Mouse (Mus musculus): Measurements from ENCODE around the gene Rrp15. TPM values are rescaled to one million over a fixed set of nuclear protein-coding genes. Genes with fewer than 3 reads are reported as not detected.
A peak's percentile ranks its signal among the peaks of the same experiment; 100 is the strongest.

Rrp15 gene
- polyA plus RNA-seq, 1 experiment from 2014 or later, result 44.4 TPM

GRCm38 (mm10) chr1:186714215-186714614, 34.9 kb downstream of the Rrp15 start:
- no peak overlapping the region for H3K9ac ChIP-seq
- no peaks in the 10 kb centered on the region for H3K9me3 ChIP-seq (replicated peaks)
- ATAC-seq (ENCODE audit: insufficient number of reproducible peaks, low FRiP score), result no peak
- H3K36me3 ChIP-seq, result peaks cover 20% of the 10 kb centered on the region
- WGBS, result 84% methylated on average over 4 of the region's 4 CpGs
- no peaks in the 10 kb centered on the region for H3K4me1 ChIP-seq (replicated peaks)
- no peaks in the 10 kb centered on the region for H3K27me3 ChIP-seq (replicated peaks)
- H3K4me3 ChIP-seq, result no peak overlapping the region
- no peak overlapping the region for H3K27ac ChIP-seq (ENCODE audit: poor library complexity, severe bottlenecking)
- H3K4me2 ChIP-seq, result no peak overlapping the region

GRCm38 (mm10) chr1:186712802-186713471, 36.2 kb downstream of the Rrp15 start:
- no peak for ATAC-seq (ENCODE audit: insufficient number of reproducible peaks, low FRiP score)
- Histone ChIP-seq H3K9me3 (replicated peaks) (no peaks in the 10 kb centered on the region), H3K36me3 (peaks cover 17% of the 10 kb centered on the region), H3K4me1 (replicated peaks) (no peaks in the 10 kb centered on the region), H3K9ac (no peak overlapping the region), H3K4me3 (no peak overlapping the region), H3K27me3 (replicated peaks) (no peaks in the 10 kb centered on the region), H3K4me2 (no peak overlapping the region), H3K27ac (ENCODE audit: poor library complexity, severe bottlenecking) (no peak overlapping the region)
- 4% methylated on average over 3 of the region's 3 CpGs for WGBS

GRCm38 (mm10) chr1:186705915-186706248, 43.3 kb downstream of the Rrp15 start, which contains the start of gene Tgfb2:
Tgfb2 (minus strand) TSS chr1:186705989.
- H3K36me3 ChIP-seq, result no peaks in the 10 kb centered on the region
- no peaks in the 10 kb centered on the region for H3K9me3 ChIP-seq (replicated peaks)
- WGBS, result 2% methylated on average over 12 of the region's 12 CpGs
- no peaks in the 10 kb centered on the region for H3K27me3 ChIP-seq (replicated peaks)
- H3K4me1 ChIP-seq (replicated peaks), result peaks cover 14% of the 10 kb centered on the region; the same call in 1 of the 2 replicates
- H3K27ac ChIP-seq (ENCODE audit: poor library complexity, severe bottlenecking), result peak within 1 kb of the TSS; percentile 93
- peak within 1 kb of the TSS; percentile 90 for H3K9ac ChIP-seq
- ATAC-seq (ENCODE audit: insufficient number of reproducible peaks, low FRiP score), result 0 out of 2 replicates have a peak, but pooled peaks have one; percentile 24
- H3K4me2 ChIP-seq, result peak within 1 kb of the TSS; percentile 75
- peak within 1 kb of the TSS; percentile 71 for H3K4me3 ChIP-seq

GRCm38 (mm10) chr1:186705203-186705914, 43.8 kb downstream of the Rrp15 start:
- Histone ChIP-seq H3K36me3 (no peaks in the 10 kb centered on the region), H3K4me1 (replicated peaks) (peaks cover 17% of the 10 kb centered on the region; the same call in 1 of the 2 replicates), H3K4me2 (peak overlapping the region; percentile 75), H3K27me3 (replicated peaks) (no peaks in the 10 kb centered on the region), H3K4me3 (peak overlapping the region; percentile 71), H3K9ac (peak overlapping the region; percentile 90), H3K9me3 (replicated peaks) (no peaks in the 10 kb centered on the region), H3K27ac (ENCODE audit: poor library complexity, severe bottlenecking) (peak overlapping the region; percentile 93)
- peak; percentile 69 for ATAC-seq (ENCODE audit: insufficient number of reproducible peaks, low FRiP score)
- under 1% methylated on average over 63 of the region's 65 CpGs for WGBS

- Histone ChIP-seq H3K27ac (ENCODE audit: poor library complexity, severe bottlenecking) (peak overlapping the region; percentile 93), H3K4me1 (replicated peaks) (peaks cover 18% of the 10 kb centered on the region; the same call in 1 of the 2 replicates), H3K36me3 (no peaks in the 10 kb centered on the region), H3K9me3 (replicated peaks) (no peaks in the 10 kb centered on the region), H3K9ac (peak overlapping the region; percentile 90), H3K4me3 (peak overlapping the region; percentile 71), H3K27me3 (replicated peaks) (no peaks in the 10 kb centered on the region), H3K4me2 (peak overlapping the region; percentile 75)
- ATAC-seq (ENCODE audit: insufficient number of reproducible peaks, low FRiP score), result no peak
- under 1% methylated on average over 36 of the region's 36 CpGs for WGBS
Observed at GRCm38 (mm10) chr1:186703980-186704701, 45.0 kb downstream of the Rrp15 start.

- Histone ChIP-seq H3K4me2 (peak overlapping the region; percentile 75), H3K27me3 (replicated peaks) (no peaks in the 10 kb centered on the region), H3K9ac (peak overlapping the region; percentile 90), H3K9me3 (replicated peaks) (no peaks in the 10 kb centered on the region), H3K4me3 (peak overlapping the region; percentile 71), H3K36me3 (0 out of 2 replicates have a peak, but pooled peaks cover 6% of the 10 kb centered on the region), H3K27ac (ENCODE audit: poor library complexity, severe bottlenecking) (peak overlapping the region; percentile 93), H3K4me1 (replicated peaks) (peaks cover 18% of the 10 kb centered on the region; the same call in 1 of the 2 replicates)
- WGBS, result under 1% methylated on average over 15 of the region's 15 CpGs
- ATAC-seq (ENCODE audit: insufficient number of reproducible peaks, low FRiP score), result no peak
Observed at GRCm38 (mm10) chr1:186703256-186703979, 45.7 kb downstream of the Rrp15 start.

GRCm38 (mm10) chr1:186702391-186703255, 46.5 kb downstream of the Rrp15 start:
- Histone ChIP-seq H3K4me2 (peak overlapping the region; percentile 75), H3K9me3 (replicated peaks) (no peaks in the 10 kb centered on the region), H3K9ac (peak overlapping the region; percentile 90), H3K4me3 (peak overlapping the region; percentile 71), H3K4me1 (replicated peaks) (peaks cover 20% of the 10 kb centered on the region; the same call in 1 of the 2 replicates), H3K27ac (ENCODE audit: poor library complexity, severe bottlenecking) (peak overlapping the region; percentile 93), H3K27me3 (replicated peaks) (no peaks in the 10 kb centered on the region), H3K36me3 (peaks cover 12% of the 10 kb centered on the region; the same call in 1 of the 2 replicates)
- WGBS, result 13% methylated on average over 15 of the region's 15 CpGs
- 0 out of 2 replicates have a peak, but pooled peaks have one; percentile 10 for ATAC-seq (ENCODE audit: insufficient number of reproducible peaks, low FRiP score)

- H3K4me3 ChIP-seq, result peak overlapping the region; percentile 14; the same call in 1 of the 2 replicates
- WGBS, result 61% methylated on average over 8 of the region's 8 CpGs
- peak overlapping the region; percentile 75 for H3K4me2 ChIP-seq
- no peaks in the 10 kb centered on the region for H3K27me3 ChIP-seq (replicated peaks)
- no peaks in the 10 kb centered on the region for H3K9me3 ChIP-seq (replicated peaks)
- no peak overlapping the region for H3K27ac ChIP-seq (ENCODE audit: poor library complexity, severe bottlenecking)
- H3K9ac ChIP-seq, result no peak overlapping the region
- H3K4me1 ChIP-seq (replicated peaks), result peaks cover 27% of the 10 kb centered on the region
- peaks cover 18% of the 10 kb centered on the region; the same call in 1 of the 2 replicates for H3K36me3 ChIP-seq
- no peak for ATAC-seq (ENCODE audit: insufficient number of reproducible peaks, low FRiP score)
Observed at GRCm38 (mm10) chr1:186701206-186701905, 47.8 kb downstream of the Rrp15 start.

- no peak overlapping the region for H3K27ac ChIP-seq (ENCODE audit: poor library complexity, severe bottlenecking)
- H3K9ac ChIP-seq, result peak overlapping the region; percentile 38; the same call in 1 of the 2 replicates
- H3K27me3 ChIP-seq (replicated peaks), result no peaks in the 10 kb centered on the region
- H3K4me1 ChIP-seq (replicated peaks), result peaks cover 29% of the 10 kb centered on the region
- H3K9me3 ChIP-seq (replicated peaks), result no peaks in the 10 kb centered on the region
- no peak overlapping the region for H3K4me3 ChIP-seq
- no peak for ATAC-seq (ENCODE audit: insufficient number of reproducible peaks, low FRiP score)
- 77% methylated on average over 3 of the region's 3 CpGs for WGBS
- H3K4me2 ChIP-seq, result peak overlapping the region; percentile 22; the same call in 1 of the 2 replicates
- peaks cover 18% of the 10 kb centered on the region; the same call in 1 of the 2 replicates for H3K36me3 ChIP-seq
Observed at GRCm38 (mm10) chr1:186700496-186700895, 48.7 kb downstream of the Rrp15 start.

All from heart, embryonic 12.5 days (tissue).